Mouse (Mus musculus): ENCODE data around the gene Snrpf.
"Not testable (repeated sequence)": the region's sequence is repeated elsewhere in the genome, so short reads cannot be mapped to it uniquely, and the experiment has no call there.

Snrpf gene

DNA sequence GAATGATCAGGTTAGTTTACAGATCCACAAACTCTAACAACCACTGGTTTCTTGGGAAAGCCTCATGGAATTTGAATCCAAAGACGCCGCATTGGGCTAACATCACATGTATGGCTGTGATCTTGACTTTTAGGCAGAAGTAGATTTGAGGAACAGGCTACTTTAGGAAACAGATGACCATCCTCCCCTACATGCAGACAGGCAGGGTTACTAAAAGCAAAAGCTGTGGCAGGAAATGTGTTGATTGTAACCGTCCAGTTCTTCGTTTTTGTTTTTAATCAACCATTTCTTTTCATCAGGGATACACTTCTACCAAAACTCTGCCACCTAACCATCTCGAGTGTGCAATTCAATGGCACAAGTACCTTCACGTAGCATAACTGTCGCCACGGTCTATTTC, 13.5 kb downstream of the Snrpf start:
- no peak for DNase-seq (ENCODE audit: low spot score in 2 of 2)

DNA sequence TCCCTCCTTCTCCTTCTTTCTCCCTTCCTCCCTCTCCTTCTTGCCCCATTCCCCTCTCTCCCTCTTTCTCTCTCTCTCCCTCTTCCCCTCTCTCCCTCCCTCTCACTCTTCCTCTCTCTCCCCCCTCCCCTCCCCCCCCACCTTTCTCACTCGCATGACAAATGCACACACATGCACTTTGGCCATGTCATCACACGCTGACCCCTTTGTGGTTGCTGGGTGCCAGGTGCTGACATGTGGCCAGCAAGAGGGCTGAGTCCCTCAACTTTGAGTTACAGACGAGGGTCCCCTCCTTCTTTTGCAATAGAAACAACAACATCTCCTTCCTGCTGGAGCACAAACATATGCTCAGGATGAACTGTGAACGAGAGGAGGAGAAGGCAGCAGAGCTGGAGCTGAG, 14.5 kb downstream of the Snrpf start:
- DNase-seq (ENCODE audit: low spot score in 2 of 2), result no peak

DNA sequence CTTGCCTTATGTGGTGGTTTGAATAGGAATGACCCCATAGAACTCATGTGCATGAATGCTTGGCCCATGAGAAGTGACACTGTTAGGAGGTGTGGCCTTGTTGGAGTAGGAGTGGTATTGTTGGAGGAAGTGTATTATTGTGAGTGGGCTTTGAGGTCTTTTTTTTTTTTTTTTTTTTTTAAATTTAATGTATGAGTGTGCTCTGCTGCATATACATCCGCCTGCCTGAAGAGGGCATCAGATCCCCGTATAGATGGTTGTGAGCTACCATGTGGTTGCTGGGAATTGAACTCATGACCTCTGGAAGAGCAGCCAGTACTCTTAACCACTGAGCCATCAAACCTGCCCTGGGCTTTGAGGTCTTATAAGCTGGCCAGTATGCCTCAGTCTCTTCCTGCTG, 17.3 kb downstream of the Snrpf start:
- DNase-seq (ENCODE audit: low spot score in 2 of 2), result no peak

DNA sequence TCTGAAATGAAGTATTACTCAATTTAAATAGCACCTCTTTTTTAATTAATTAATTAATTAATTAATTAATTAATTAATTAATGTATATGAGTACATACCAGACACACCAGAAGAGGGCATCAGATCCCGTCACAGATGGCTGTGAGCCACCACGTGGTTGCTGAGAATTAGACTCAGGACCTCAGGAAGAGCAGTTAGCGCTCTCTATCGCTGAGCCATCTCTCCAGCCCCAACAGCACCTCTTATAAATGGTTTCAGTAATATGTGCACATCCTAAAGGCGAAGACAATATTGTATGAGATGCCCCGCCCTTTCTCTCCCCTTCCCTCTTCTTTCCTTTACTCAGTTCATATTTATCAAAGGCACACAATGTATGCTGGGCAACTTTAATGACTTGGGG, 20.8 kb downstream of the Snrpf start:
- no peak for DNase-seq (ENCODE audit: low spot score in 2 of 2)

DNA sequence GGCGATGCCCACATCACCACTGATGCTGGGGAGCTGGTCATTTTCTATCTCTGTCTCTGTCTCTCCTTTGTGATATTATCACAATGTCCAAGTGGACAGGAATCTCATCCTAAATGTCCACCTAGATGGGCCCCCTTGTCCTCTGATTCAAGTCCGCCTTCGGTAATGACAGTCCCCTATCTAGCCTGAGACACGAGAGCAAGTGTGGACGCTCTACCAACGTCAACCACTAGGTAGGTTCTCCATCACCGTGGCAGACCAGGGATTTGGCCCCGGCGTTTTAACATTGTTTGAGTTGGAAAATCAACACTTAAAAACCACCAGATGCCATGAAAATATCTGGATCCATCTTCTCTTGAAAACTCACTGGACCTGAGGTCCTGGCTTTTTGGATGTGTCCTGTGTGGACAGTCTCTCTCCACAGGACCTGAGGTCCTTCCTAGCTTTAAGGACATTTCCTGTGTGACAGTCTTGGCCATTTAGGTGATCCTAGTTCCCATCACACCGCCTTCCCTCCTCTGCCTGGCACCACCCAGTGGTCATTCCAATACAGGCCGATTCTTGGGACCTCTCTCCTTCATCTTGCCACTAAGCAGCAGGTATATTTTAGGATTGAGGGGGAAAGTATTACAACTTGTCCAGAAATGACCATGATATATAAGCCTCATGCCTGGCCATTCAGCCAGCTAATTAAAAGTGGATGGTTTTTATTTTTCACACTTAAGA, 21.5 kb downstream of the Snrpf start:
- no peak for DNase-seq (ENCODE audit: low spot score in 2 of 2)

DNA sequence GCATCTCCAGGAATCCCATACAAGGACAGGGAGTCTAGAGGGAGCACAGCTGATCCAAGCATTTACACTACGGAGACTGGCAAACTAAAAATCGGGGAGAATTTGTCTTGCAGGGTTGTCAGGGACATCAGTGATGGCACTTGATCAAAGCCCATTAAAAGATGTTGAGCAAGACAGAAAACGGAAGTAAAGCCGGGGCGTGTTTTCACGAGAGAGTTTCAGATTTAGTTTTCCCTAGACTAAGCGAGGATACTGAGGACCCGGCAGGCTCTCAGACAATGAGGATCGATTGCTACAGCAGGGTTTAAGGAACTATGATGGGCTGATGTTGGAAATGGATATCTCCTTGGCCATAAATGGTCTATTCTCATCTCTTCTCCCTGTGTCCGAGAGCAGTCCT, 22.4 kb downstream of the Snrpf start:
- DNase-seq (ENCODE audit: low spot score in 2 of 2), result no peak

DNA sequence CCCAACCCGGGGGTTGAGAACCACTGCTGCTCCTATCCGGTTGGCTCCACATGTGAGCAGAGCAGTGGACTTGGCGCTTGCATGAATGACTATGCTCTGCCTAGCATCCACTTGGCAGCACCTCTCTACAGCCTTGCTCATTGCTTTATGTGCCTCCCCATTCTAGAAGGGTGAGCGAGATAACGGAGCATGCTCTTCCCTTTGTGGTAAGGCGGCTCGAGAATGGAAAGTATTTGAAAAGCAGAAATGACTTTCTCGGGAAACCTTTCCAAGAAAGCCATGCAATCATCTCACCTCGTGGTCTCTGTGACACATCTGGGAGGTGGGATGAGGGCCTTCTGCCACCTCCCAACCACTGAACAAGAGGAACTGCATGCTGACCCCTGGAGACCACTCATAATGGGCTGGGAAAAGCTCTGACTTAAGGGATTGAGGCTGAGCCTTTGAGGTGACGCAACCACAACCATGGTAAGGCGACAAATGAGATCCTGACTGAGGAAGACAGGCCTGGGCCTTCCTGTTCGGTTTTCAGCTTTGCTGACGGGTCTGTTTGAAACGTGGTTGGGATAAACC, 24.9 kb downstream of the Snrpf start:
- DNase-seq (ENCODE audit: low spot score in 2 of 2), result no peak

DNA sequence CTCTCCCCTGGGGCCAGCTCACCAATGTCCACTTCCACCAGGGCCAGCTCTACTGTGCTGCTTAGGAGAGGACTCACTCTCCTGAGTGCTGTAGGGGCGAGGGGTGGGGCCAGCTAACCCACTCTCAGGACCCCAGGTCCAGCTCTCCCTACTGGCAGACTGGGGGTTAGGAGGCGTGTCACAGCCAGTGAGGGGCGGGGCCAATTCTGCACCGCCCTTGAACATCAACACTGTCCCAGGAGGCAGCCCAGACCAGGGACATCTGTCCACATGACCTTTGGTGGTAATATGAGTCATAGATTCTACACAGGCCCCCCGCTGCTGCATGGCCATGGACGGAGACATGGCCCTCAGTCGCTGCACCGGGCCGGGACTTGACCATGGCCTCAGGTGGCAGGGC, 29.7 kb downstream of the Snrpf start:
- no peak for DNase-seq (ENCODE audit: low spot score in 2 of 2)

DNA sequence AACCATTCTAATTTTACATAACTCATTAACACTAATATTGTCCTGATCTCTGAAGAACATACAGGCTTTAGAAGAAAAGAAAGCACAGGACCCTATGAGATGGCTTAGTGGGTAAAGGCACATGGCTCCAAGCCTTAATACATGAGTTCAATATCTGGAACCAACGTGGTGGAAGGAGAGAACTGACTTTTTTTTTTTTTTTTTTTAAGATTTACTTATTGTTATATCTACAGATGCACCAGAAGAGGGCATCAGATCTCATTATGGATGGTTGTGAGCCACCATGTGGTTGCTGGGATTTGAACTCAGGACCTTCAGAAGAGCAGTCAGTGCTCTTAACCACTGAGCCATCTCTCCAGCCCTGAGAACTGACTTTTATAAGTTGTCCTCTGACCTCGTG, 31.5 kb downstream of the Snrpf start:
- DNase-seq (ENCODE audit: low spot score in 2 of 2), result not testable (repeated sequence)

DNA sequence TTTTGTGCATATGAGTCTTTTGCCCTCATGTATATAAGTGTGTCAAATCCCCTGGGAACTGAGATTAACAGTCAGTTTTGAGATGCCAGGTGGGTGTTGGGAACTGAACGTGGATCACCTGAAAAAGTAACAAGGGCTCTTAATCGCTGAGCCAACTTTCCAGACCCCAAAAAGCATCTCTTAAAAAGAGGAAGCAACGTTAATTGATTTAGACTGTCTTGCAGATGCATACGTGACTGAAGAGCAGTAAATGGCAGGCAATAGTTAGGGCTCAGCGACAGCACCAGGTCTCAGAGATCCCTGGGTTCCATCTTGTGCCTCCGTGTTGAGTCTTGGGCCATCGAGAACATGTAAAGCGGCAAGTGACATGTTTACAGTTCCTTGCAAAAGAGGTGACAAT, 36.9 kb downstream of the Snrpf start:
- DNase-seq (ENCODE audit: low spot score in 2 of 2), result no peak

DNA sequence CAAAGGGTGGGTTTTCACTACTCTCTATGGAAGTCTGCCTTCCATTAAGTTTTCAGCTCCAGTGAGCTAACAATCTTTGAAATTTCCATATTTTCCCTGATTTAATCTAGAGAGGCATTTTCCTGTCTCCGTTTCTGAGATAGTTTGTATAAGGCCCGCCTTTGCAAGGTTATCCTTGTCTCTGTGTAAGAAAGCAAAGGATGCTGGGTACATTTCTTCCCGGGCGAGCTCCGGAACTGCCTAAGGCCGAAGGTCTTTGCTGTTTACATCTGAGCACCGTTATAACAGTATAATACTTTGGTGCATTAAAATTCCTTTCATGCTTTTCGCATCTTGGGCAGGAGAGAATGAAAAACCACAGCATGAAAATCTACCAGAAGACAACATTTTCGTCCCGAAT, 39.7 kb downstream of the Snrpf start:
- DNase-seq (ENCODE audit: low spot score in 2 of 2), result no peak

DNA sequence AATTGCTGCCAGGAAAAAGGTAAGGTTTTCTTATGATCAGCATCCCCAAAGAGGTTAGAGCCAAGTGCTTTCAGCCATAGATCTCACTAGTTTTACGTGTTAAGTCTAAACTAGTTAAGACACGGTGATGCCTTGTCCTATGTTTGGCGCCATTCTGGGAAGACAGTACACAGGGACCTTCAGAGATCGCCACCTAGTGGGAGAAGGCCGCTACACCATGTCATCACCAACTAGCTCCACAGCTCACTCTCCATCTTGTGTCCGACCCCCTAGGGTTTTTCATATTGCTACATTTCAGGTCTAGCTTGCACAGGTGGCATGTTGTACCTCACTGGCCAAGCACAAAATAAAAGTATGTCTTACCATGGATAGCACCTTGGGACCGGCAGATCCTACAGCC, 40.5 kb downstream of the Snrpf start:
- DNase-seq (ENCODE audit: low spot score in 2 of 2), result peak; percentile 44 to 53

DNA sequence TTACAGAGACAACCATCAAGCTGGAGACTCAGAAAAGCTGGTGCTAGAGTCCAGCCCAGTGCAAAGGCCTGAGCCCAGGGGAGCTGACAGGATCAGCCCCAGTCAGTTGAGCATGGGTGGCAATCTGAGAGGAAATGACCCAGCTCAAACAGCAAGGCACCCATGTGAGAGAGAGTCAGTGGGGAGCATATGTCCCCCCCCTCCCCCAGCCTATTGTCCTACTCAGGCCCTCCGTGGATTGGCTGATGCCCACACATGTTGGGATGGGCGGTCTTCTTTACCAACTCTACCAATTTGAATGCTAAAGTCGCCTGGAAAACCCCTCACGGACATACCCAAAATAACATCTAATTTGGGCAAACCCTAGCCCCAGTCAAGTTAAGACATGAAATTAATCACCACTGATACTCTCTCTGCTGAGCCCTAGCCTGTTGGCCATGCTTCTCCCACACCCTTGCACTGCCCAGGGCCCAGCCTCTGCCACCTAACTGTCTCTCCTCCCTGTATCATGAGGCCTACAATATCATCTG, 41.7 kb downstream of the Snrpf start:
- DNase-seq (ENCODE audit: low spot score in 2 of 2), result no peak

DNA sequence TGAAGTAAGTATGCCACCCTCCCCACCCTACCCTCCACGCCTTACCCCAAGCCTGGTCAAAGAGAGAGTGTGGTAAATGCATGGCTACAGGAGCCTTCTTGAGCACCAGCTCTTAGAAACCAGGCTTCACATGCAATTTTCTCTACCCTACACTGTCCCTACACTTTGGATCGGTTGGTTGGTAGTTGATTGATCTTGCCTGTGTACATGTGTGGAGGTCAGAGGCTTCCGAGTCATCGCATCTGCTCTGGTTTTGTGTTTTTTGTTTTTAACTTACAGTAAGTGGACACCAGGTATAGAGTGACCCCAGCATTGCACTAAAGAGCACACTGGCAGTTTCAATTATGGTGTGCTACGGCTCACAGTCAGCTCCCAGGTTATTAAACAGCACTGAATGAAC, 45.3 kb downstream of the Snrpf start:
- no peak for DNase-seq (ENCODE audit: low spot score in 2 of 2)

DNA sequence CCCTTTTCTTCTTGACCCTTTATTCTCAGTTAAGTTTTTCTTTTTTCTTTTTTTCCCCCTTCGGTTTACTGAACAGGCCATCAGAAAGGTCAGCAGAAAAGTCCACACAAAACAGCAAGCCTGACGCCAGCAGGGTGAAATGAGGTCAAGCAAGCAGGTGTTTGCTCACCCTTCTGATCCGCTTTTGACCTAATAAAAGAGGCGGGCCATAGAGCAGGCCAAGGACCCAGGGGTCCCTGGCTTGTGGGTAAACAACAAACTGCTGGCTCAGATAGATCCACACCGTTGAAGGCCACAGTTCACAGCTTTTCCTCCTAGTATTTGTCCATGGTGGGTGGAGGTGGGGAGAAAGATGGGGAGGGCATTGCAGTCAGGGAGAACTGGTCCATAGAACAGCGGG, 46.3 kb downstream of the Snrpf start:
- DNase-seq (ENCODE audit: low spot score in 2 of 2), result no peak

DNA sequence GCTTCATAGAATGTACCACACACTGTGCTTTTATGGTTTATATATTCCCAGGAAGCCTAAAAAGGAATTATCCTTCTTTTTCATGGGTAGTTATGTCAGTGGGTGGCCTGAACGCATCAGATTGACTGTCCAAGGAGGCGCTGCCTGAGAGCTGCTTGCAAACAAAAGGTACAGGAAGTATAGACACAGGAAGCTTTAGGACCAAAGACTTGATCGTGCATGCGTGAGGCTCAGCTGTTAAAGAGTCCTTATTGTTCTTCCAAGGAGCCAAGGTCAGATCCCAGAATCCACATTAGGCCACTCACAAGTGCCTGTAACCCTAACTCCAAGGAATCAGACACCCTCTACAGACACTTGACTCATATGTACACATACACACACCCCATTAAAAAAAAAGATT, 47.1 kb downstream of the Snrpf start:
- DNase-seq (ENCODE audit: low spot score in 2 of 2), result no peak

DNA sequence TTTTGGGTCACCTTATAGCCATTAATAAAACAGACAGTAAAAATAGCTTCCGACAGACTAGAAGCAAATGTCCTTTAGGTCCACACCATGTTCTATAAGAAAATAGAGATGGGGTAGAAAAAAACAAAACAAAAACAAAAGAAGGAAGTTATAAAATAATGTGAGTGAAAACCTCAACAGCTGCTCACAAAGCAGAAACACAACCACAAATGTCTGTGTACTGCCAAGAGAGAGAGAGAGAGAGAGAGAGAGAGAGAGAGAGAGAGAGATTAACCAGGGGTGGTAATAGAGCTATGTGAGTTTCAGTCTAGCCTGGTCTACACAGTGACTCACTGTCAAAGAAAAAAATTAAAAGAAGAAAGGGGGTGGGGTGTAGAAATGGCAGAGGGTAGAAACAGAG, 47.9 kb downstream of the Snrpf start:
- no peak for DNase-seq (ENCODE audit: low spot score in 2 of 2)

DNA sequence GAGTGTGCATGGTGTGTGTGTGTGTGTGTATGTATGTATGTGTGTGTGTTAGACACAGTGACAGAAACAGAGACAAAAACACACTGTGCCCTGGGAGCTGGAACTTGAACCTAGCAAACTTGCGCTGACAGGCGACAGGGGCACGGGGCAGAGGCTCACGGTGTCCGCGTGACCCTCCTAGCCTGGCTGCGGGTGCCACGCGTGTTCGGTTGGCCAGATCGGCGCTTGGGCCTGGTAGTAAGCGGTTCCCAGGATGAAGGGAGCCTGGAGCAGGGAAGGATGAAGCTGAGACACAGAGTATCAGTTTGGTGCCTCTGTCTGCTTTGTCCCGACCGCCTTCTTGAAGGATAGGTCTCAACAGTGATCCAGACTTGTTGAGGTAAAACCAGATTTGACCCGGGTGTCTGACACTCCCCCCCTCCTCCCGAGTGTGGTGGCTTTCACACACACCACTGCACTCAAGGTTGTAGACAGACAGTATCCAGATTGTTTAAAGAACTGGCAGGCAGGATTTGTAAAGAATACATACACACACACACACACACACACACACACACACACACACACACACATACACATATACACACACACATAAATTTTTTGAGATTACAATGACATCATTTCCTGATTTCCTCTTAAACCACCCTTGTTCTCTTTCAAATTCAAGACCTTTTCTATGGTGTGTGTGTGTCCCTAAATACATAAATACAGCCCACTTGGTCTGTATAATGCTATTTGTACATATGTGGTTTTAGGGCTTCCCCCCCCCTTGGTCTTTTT, 48.9 kb downstream of the Snrpf start, which contains the start of gene Ccdc38:
TSS of gene Ccdc38 (plus strand) at position 202 of the 780 bp plus-strand sequence.
- no peak for DNase-seq (ENCODE audit: low spot score in 2 of 2)

DNA sequence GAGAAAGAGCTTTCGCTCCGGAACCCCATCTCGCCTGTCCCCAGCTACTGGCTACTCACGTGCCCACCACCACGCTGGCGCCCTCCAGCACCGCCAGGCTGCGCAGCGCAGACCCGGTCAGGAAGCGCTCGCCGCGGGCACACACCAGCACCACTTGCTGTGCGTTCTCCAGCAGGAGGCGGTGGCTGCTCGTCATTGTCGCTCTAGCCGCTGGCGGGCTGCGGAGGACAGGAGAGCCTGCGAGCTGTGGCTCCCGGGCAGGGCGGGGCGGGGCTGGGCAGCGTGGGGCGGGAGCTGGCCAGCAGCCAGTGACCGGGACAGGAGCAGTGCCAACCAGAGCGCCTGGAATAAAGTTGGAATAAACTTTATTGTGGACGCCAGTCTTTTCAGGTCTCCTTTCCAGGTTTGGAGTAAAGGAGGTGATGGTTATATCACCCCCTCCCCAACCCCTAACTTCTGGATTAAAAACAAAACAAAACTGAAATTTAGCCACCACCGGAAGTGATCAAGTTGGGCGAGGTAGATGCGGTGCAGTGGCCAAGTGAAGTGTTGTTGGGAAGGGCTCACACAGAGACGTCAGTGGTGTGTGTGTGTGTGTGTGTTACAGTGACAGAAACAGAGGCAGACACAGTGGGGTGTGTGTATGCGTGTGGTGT, 49.6 kb downstream of the Snrpf start, which contains the start of gene Amdhd1:
TSS of gene Amdhd1 (minus strand) at position 259 of the 656 bp plus-strand sequence.
- peak; percentile 68 to 70 for DNase-seq (ENCODE audit: low spot score in 2 of 2)

DNA sequence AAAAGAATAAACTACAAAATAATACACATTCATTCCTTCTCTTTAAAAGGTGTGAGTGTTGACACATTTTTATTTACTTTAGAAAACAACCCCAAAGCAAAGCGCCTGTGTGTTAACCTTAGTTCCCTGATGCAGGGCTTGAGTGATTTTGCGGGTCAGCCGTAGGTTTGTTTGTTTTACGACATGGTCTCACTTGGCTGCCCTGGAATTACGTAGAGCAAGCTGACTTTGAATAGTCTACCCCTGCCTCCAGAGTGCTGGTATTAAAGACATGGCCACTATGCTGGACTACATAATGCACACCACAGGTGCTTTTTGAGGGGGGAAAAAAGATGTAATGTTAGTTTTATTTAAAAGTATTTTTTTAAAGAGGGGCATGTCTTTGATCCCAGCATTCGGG, 50.7 kb downstream of the Snrpf start:
- DNase-seq (ENCODE audit: low spot score in 2 of 2), result no peak

DNA sequence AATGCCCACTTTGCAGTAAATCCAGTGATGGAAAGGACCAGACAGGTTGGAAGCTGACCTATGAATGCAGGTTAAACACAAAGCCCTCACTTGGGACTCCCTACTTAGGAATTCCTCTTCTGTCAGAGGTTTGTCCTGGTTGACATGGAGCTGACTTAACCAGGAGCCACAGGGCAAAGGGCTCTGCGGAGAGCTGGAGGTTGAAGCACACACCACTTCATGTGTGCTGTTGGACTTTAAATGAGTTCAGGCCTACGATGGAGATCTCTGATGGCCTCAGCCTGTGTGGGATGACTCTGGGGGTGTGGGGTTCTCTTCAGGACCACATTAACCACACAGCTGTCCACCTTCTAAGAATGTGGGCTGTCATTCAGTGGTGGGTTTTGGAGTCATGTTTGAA, 51.2 kb downstream of the Snrpf start:
- no peak for DNase-seq (ENCODE audit: low spot score in 2 of 2)
